Comparison of ENCODE assay signal across 24 mouse cellular contexts in genomic region chr16:55835798-55836197, GRCm38 (mm10). TPM values are rescaled to one million over a fixed set of nuclear protein-coding genes. Genes with fewer than 3 reads are reported as not detected.
DNase-seq lines count a peak whose midpoint lies in the region; ATAC-seq lines count a peak whose summit lies in the region.
"Had no signal": no experiment of that assay in that cellular context is flagged by ENCODE, and none has a peak within 500 bp of the region (broad histone marks: within the 10 kb centered on the region; RNA-seq: fewer than 3 reads in every experiment).

No protein-coding gene starts in this region.

- H3K9me3 ChIP-seq in hindbrain, embryonic 11.5 days (ENCODE audit: control insufficient read depth, low read length): no peaks in the 10 kb centered on the region
- H3K9me3 ChIP-seq: embryonic facial prominence, embryonic 15.5 days; forebrain, embryonic 10.5 days; heart, embryonic 13.5 days; hindbrain, embryonic 13.5 days; intestine, embryonic 15.5 days had no signal

- H3K27ac ChIP-seq in hindbrain, embryonic 11.5 days (ENCODE audit: low read depth, low read length): no peak overlapping the region
- H3K27ac ChIP-seq: embryonic facial prominence, embryonic 15.5 days; forebrain, embryonic 10.5 days; heart, embryonic 13.5 days; hindbrain, embryonic 13.5 days; hindbrain, postnatal 0 days; intestine, embryonic 15.5 days had no signal

- H3K9ac ChIP-seq in hindbrain, embryonic 11.5 days (ENCODE audit: low read depth, low read length): no peak overlapping the region
- H3K9ac ChIP-seq: embryonic facial prominence, embryonic 15.5 days; heart, embryonic 13.5 days; hindbrain, embryonic 13.5 days; intestine, embryonic 15.5 days had no signal

- no peaks in the 10 kb centered on the region for H3K36me3 ChIP-seq in hindbrain, embryonic 11.5 days (ENCODE audit: control insufficient read depth, insufficient read depth, low read length)
- H3K36me3 ChIP-seq: embryonic facial prominence, embryonic 15.5 days; hindbrain, embryonic 13.5 days; intestine, embryonic 15.5 days had no signal

- H3K27me3 ChIP-seq in hindbrain, embryonic 11.5 days (ENCODE audit: control insufficient read depth, insufficient read depth, low read length): no peaks in the 10 kb centered on the region
- H3K27me3 ChIP-seq: embryonic facial prominence, embryonic 15.5 days; heart, embryonic 13.5 days; hindbrain, embryonic 13.5 days; intestine, embryonic 15.5 days had no signal

- no peak overlapping the region for H3K4me3 ChIP-seq in hindbrain, embryonic 11.5 days (ENCODE audit: low read depth, low read length)
- H3K4me3 ChIP-seq: embryonic facial prominence, embryonic 15.5 days; erythroblast, embryonic 14.5 days; forebrain, embryonic 10.5 days; heart, embryonic 13.5 days; hindbrain, embryonic 13.5 days; intestine, embryonic 15.5 days had no signal

- ATAC-seq in CD4-positive, CD25-positive, alpha-beta regulatory T cell, adult 4 months: no peak
- ATAC-seq in granulocyte monocyte progenitor cell, adult 5-6 weeks (replicated peaks; ENCODE audit: poor library complexity, severe bottlenecking): peak; percentile 50
- ATAC-seq in monocyte, adult 5-6 weeks (replicated peaks; ENCODE audit: insufficient number of reproducible peaks, low FRiP score, low TSS enrichment, poor library complexity, severe bottlenecking): peak; percentile 52
- no peak for ATAC-seq in hindbrain, embryonic 11.5 days (ENCODE audit: low FRiP score)
- ATAC-seq: forebrain, embryonic 14.5 days; hindbrain, postnatal 0 days; intestine, embryonic 15.5 days had no signal

- no peak overlapping the region for H3K4me2 ChIP-seq in hindbrain, embryonic 11.5 days (replicated peaks; ENCODE audit: low read depth, low read length)
- H3K4me2 ChIP-seq: embryonic facial prominence, embryonic 15.5 days; heart, embryonic 13.5 days; hindbrain, embryonic 13.5 days; intestine, embryonic 15.5 days had no signal

- peak; percentile 37 for DNase-seq in CD4-positive, CD25-positive, alpha-beta regulatory T cell, adult 2 months (ENCODE audit: low read depth, low spot score)
- peak; percentile 37 for DNase-seq in layer of hippocampus, adult 9-11 months
- DNase-seq in layer of hippocampus, adult 9-10 months (ENCODE audit: low spot score): no peak
- no peak for DNase-seq in hindbrain, embryonic 11.5 days (ENCODE audit: low spot score)
- no peak for DNase-seq in kidney, adult 9 months
- DNase-seq: adrenal gland, adult 2 months; adrenal gland, postnatal 25 days; cerebellum, adult 11 months; cerebellum, adult 8-10 months; cerebellum, postnatal 14 days; embryo, embryonic 11 days; gastrocnemius, postnatal 10 days; heart, postnatal 36 days had no signal

- H3K4me1 ChIP-seq in hindbrain, embryonic 11.5 days (replicated peaks; ENCODE audit: control insufficient read depth, insufficient read depth, low read length): no peaks in the 10 kb centered on the region; the same call in 1 of the 2 replicates
- H3K4me1 ChIP-seq: embryonic facial prominence, embryonic 15.5 days had no signal

RNA-seq across cellular contexts. Expression of gene Nfkbiz, which starts 2.9 kb away (rescaled TPM):
- 10 to 100 TPM; 33.2 to 39.6 TPM for polyA plus RNA-seq in CD4-positive, CD25-positive, alpha-beta regulatory T cell, adult 4 months (2017; shearing (Covaris generic))
- total RNA-seq in granulocyte monocyte progenitor cell, adult 5-6 weeks (2014; fragmentation: Nextera tagmentation): 3.4 and 5.0 TPM in 2 replicates
- total RNA-seq in granulocyte monocyte progenitor cell, adult 5-6 weeks (2017): 16.2 and 16.4 TPM in 2 replicates
- total RNA-seq in monocyte, adult 5-6 weeks (2017): 280 to 361 TPM (median 306 TPM) in 3 replicates
- polyA plus RNA-seq in hindbrain, embryonic 11.5 days (2014; fragmentation: Nextera tagmentation; extraction: Ambion mirVana): 1.5 and 1.6 TPM in 2 replicates

RNA-seq across cellular contexts. Expression of gene Nxpe3, which starts 59.3 kb away (rescaled TPM):
- 10 to 100 TPM; 13.6 to 27.9 TPM for polyA plus RNA-seq in CD4-positive, CD25-positive, alpha-beta regulatory T cell, adult 4 months (2017; shearing (Covaris generic))
- 4.9 and 7.3 TPM in 2 replicates for total RNA-seq in granulocyte monocyte progenitor cell, adult 5-6 weeks (2014; fragmentation: Nextera tagmentation)
- 4.2 and 6.1 TPM in 2 replicates for total RNA-seq in granulocyte monocyte progenitor cell, adult 5-6 weeks (2017)
- total RNA-seq in monocyte, adult 5-6 weeks (2017): 1.8 to 3.4 TPM (median 2.6 TPM) in 3 replicates
- polyA plus RNA-seq in hindbrain, embryonic 11.5 days (2014; fragmentation: Nextera tagmentation; extraction: Ambion mirVana): 1.0 and 1.1 TPM in 2 replicates

Comparison
In these comparisons a context has a peak if more than half of its experiments do, and no peak if none do; other contexts are left out.
1. DNase-seq: peak in CD4-positive, CD25-positive, alpha-beta regulatory T cell, adult 2 months (single experiment) and layer of hippocampus, adult 9-11 months (single experiment); none in layer of hippocampus, adult 9-10 months (single experiment), hindbrain, embryonic 11.5 days (single experiment) and kidney, adult 9 months (single experiment).
2. ATAC-seq: peak in granulocyte monocyte progenitor cell, adult 5-6 weeks (single experiment) and monocyte, adult 5-6 weeks (single experiment); none in CD4-positive, CD25-positive, alpha-beta regulatory T cell, adult 4 months (single experiment) and hindbrain, embryonic 11.5 days (single experiment).
3. RNA of gene Nfkbiz, which starts 2.9 kb away (total RNA-seq): 280 to 361 TPM in monocyte, adult 5-6 weeks; 3.4 to 16.4 TPM in granulocyte monocyte progenitor cell, adult 5-6 weeks; every median in the first group is over 10 times any median in the second.